Mouse (Mus musculus): ENCODE results near the gene Lrig1.

The Lrig1 gene

GRCm38 (mm10) chr6:94700067-94700491, at the start of gene Lrig1:
Gene Lrig1, minus strand, starts transcription at chr6:94700158.
- peak; percentile 100 for DNase-seq (ENCODE audit: low spot score)

- DNase-seq (ENCODE audit: low spot score): no peak
Observed at GRCm38 (mm10) chr6:94749626-94750025, 49.7 kb upstream of the Lrig1 start.

DNA sequence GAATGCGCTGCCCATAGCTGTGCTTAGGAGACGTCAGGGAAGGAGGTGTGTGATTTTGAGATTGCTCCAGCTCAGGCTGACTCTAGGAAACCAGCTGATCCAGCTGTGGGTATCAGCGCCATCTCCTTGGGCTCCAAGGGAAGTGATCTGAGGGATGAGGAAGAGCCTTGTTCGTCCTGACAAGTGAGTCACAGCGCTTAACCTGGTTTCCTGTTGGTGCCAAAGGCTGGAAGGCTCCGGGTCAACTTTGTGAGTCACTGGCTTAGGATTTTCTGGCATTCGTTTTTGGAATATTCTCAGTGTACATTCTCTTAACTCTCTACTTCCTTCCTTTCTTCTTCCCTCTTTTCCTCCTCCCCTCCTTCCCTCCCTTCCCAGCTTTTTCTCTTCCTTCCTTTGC, 48.4 kb upstream of the Lrig1 start:
- DNase-seq (ENCODE audit: low spot score): peak; percentile 53

DNA sequence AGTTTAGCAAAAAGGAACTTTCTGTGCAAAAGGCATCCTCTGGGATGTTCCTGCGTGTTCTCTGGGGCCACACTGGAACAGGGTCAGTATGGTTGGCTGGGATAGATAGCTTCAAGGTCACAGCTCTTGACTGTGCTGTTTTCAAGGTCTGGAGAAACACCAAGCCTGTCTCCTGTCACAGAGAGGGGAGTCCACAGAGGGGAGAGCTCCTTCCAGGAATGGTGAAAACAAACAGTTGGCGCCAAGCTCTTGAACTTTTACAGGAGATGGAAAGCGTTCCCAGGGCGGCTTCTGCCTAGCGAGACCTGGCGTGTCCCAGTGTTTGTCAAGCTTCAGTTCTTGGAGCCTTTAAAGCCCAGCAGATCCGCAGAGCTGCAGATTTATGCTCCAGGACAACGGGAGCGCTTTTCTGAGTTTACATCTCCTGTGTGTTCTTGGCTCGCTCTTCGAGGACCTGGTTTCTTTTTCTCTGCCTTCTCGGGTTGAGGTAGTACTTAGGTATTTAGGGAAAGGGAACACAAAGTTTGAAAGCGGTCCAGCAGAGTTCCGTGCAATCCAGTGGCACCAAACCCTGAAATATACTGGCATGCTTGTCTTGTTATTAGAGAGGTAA, 40.3 kb upstream of the Lrig1 start:
- DNase-seq (ENCODE audit: low spot score): no peak

DNA sequence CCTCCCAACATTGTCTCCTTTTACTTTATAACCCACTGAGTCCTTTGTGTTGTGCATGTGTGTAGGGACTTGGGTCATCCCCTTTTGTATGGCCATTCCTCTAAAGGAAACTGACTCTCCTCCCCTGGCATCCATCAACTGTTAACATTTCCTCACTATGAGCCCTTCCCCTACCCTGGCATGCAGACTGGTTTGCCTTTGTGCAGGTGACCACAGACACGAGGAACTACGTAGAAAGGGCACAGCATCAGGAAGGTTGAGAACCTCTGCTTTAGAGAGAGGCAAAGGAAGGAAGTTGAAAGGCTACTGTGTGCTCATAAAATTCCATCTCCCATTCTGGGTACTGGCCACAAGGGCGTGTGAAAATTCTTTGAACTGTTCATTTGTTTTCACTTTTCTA, 38.7 kb upstream of the Lrig1 start:
- no peak for DNase-seq (ENCODE audit: low spot score)

GRCm38 (mm10) chr6:94733878-94734277, 33.9 kb upstream of the Lrig1 start:
- no peak for DNase-seq (ENCODE audit: low spot score)

GRCm38 (mm10) chr6:94729847-94730246, 29.9 kb upstream of the Lrig1 start:
- DNase-seq (ENCODE audit: low spot score): no peak

- DNase-seq (ENCODE audit: low spot score): no peak
Observed at GRCm38 (mm10) chr6:94729132-94729531, 29.2 kb upstream of the Lrig1 start.

GRCm38 (mm10) chr6:94724612-94725011, 24.7 kb upstream of the Lrig1 start:
- DNase-seq (ENCODE audit: low spot score): peak; percentile 56

DNA sequence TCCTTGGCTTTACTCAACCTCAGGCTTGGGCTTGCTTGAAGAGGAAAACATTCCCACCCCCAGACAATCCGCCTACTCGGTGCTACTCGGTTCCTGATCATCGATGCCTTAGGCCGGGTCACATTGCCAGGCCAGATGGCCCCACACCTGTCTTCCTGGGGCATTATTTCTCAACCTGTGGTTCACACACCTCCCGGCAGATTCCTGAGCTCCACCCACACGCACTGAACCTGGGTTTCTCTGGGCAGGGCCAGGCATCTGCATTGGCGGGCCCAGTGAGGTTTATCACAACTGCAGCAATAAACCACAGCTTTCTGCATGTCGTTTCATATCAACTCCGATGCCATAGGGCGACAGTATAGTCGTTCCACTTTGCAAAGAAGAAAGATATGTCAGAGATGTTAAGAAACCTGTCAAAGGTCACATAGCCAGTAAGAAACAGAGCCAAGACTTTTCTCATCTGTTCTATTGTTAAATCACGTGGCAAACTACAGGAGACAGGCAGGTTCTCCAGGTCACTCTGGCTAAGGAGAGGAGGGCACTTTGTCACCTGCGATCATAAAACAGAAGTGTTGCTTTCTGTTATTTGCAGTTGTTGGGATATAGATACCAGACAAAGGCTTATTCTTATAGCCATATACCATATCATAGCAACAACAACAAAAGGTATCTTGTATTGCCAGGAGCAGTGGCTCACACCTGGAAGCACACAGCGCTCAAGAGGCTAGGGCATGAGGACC, 18.8 kb upstream of the Lrig1 start:
- DNase-seq (ENCODE audit: low spot score): no peak

- DNase-seq (ENCODE audit: low spot score): peak; percentile 90
Observed at GRCm38 (mm10) chr6:94717705-94718489, 17.9 kb upstream of the Lrig1 start.

GRCm38 (mm10) chr6:94715645-94715940, 15.6 kb upstream of the Lrig1 start:
- no peak for DNase-seq (ENCODE audit: low spot score)

- no peak for DNase-seq (ENCODE audit: low spot score)
Observed at GRCm38 (mm10) chr6:94714815-94715644, 15.1 kb upstream of the Lrig1 start.

GRCm38 (mm10) chr6:94709832-94710231, 9.9 kb upstream of the Lrig1 start:
- DNase-seq (ENCODE audit: low spot score): no peak

GRCm38 (mm10) chr6:94709150-94709549, 9.2 kb upstream of the Lrig1 start:
- no peak for DNase-seq (ENCODE audit: low spot score)

DNA sequence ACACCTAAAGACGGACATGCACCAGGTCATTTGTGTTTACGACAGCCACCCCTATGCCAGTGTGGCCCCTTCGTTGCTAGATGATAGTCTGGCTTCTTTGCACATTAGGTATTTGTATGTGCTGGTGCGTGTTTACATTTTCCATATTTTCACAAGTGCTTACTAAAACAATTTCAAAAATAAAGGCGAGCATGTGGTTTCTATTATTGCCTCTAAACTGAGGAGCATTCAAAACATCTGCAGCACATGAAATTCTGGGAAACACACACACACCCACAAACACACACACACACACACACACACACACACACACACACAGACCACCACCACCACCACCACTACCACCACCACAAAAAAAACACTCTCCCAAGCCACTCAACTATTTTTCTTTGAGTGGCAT, 7.3 kb upstream of the Lrig1 start:
- no peak for DNase-seq (ENCODE audit: low spot score)

- no peak for DNase-seq (ENCODE audit: low spot score)
Observed at GRCm38 (mm10) chr6:94705931-94706330, 6.0 kb upstream of the Lrig1 start.

GRCm38 (mm10) chr6:94702993-94703392, 3.0 kb upstream of the Lrig1 start:
- DNase-seq (ENCODE audit: low spot score): no peak

DNA sequence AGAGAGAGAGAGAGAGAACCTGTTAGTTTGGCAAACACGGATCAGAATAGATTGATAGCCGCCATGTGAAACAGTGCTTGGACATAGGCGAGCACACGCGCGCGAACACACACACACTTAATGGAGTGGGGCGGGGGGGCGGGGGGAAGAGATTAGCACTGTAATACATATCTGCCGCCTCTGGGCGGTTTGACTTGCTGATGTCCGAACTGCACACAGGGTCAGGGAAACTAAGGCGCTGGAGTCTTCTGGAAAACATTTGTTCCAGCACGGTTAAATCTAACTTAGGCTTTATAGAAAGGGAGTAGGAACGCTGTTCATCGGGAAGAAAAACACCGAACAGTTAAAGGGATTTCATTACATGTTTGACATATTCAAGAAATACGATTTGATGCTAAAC, 1.1 kb upstream of the Lrig1 start:
- peak; percentile 88 for DNase-seq (ENCODE audit: low spot score)

DNA sequence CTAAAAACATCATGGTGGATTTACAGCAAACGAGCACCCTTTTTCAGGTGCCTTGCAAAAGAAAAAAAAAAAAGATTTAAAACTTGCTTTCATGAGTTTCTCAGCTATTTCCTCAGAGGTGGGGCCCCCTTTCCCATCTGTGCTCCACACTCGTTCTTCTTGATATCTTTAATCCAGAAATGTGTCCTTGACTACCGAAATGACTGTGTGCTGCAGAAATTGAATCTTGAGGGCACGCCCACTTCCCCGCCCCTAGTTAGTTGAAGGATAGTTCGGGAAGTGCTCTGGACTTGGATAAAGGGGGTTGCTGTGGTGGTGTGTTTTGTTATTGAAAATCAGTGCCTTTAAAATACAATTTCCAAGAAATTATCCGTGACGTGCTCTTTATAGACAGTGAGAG, 654 bp upstream of the Lrig1 start:
- DNase-seq (ENCODE audit: low spot score): peak; percentile 90

DNA sequence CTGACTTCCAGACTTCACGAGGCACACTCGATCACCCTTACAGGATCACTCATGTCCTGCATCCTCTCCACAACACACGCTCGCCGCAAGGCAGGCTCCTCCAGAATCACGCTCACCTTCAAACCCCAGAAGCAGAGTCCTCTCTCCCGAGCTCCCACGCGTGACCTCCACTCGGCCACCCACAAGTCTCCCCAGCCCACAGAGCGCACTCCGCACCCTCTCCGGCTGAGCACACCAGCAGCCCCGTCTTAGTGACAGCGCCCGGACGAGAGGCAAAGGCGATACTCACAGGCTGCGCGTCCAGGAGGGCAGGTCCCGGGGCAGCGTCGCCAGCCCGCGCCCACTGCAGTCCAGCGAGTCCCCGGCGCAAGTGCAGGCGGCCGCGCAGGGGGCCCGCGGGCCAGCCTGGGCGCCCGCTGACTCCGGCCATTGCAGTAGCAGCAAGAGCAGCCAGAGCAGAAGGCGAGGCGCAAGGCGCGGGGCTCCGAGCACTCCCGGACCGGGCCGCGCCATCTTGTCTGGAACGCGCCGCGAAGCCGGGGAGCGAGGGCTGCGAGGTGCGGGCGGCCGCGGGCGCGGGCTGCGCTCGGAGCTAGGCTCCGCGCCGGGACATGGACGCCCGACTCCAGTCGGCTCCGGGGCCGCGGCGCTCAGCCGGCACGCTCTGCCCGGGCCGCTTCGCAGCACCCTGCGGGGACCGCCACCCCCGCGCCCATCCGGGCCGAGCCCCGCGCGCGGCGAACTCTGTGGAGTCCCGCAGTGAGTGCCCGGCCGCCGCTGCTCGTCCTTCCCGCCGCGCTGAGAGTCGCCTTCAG, 578 bp downstream of the Lrig1 start:
- peak; percentile 41 for DNase-seq (ENCODE audit: low spot score)
